Mouse (Mus musculus) hindbrain, embryonic 12.5 days (tissue): ENCODE measurements at regions not wholly inside any gene's neighbourhood (a gene's known extent, or its start where the extent isn't known, plus 50 kb on each side); places are given as distances from the start of the nearest gene placed in this dataset.
A peak's percentile ranks its signal among the peaks of the same experiment; 100 is the strongest.

Experiments
- ATAC-seq: fragments of 200-750 bp; cut with Nextera tagmentation; 2 replicates; pipeline ENCODE4 v1.8.0; 2017; ENCODE audit warnings: moderate TSS enrichment; ENCODE audit not compliant: low FRiP score
- H3K27ac ChIP-seq: fragments of 300-500 bp; sonication (generic); 2 replicates; pipeline ENCODE4 v1.5.1; 2016; ENCODE audit warnings: mild to moderate bottlenecking
- H3K27me3 ChIP-seq: fragments of 300-500 bp; sonication (generic); 2 replicates; pipeline ENCODE4 v1.6.1; 2016; ENCODE audit warnings: mild to moderate bottlenecking
- H3K36me3 ChIP-seq: fragments of 300-500 bp; sonication (generic); 2 replicates; pipeline ENCODE4 v1.6.1; 2016; ENCODE audit warnings: mild to moderate bottlenecking
- H3K4me1 ChIP-seq: fragments of 300-500 bp; sonication (generic); 2 replicates; pipeline ENCODE4 v1.6.1; 2016
- H3K4me2 ChIP-seq: fragments of 300-500 bp; sonication (generic); replicated peaks from 2 replicates; pipeline ENCODE4 v1.6.1; 2016; ENCODE audit warnings: mild to moderate bottlenecking
- H3K4me3 ChIP-seq: fragments of 300-500 bp; sonication (generic); 2 replicates; pipeline ENCODE4 v1.5.1; 2016; ENCODE audit warnings: mild to moderate bottlenecking
- H3K9ac ChIP-seq: fragments of 300-500 bp; sonication (generic); 2 replicates; pipeline ENCODE4 v1.6.1; 2016; ENCODE audit warnings: mild to moderate bottlenecking, moderate library complexity
- H3K9me3 ChIP-seq: fragments of 300-500 bp; sonication (generic); replicated peaks from 2 replicates; pipeline ENCODE4 v1.6.1; 2016; ENCODE audit warnings: mild to moderate bottlenecking
- whole genome bisulfite sequencing: fragments of 180-500 bp; shearing (Covaris S2); methylation state at CpG from one replicate; pipeline ENCODE4 v1.1.7; 2016; 5-methylcytosine and 5-hydroxymethylcytosine counted together

- H3K4me1 ChIP-seq, result no peaks in the 10 kb centered on the region
- no peaks in the 10 kb centered on the region for H3K27me3 ChIP-seq
- no peaks in the 10 kb centered on the region for H3K9me3 ChIP-seq
- no peak for ATAC-seq
- WGBS, result 92% methylated on average over 1 of the region's 1 CpGs
- no peaks in the 10 kb centered on the region for H3K36me3 ChIP-seq
- no peak overlapping the region for H3K27ac ChIP-seq
- H3K4me2 ChIP-seq, result no peak overlapping the region
- no peak overlapping the region for H3K4me3 ChIP-seq
- H3K9ac ChIP-seq, result no peak overlapping the region
Measured at GRCm38 (mm10) chr1:41551271-41551670, 745.9 kb downstream of the Tmem182 start.

GRCm38 (mm10) chr1:41555607-41556006, 750.2 kb downstream of the Tmem182 start:
- Histone ChIP-seq H3K27ac (no peak overlapping the region), H3K9ac (no peak overlapping the region), H3K27me3 (no peaks in the 10 kb centered on the region), H3K9me3 (no peaks in the 10 kb centered on the region), H3K4me3 (no peak overlapping the region), H3K36me3 (no peaks in the 10 kb centered on the region), H3K4me2 (no peak overlapping the region), H3K4me1 (no peaks in the 10 kb centered on the region)
- WGBS, result 77% methylated on average over 2 of the region's 2 CpGs
- no peak for ATAC-seq

GRCm38 (mm10) chr1:41559101-41559665, 753.8 kb downstream of the Tmem182 start:
- Histone ChIP-seq H3K9ac (no peak overlapping the region), H3K27ac (no peak overlapping the region), H3K27me3 (no peaks in the 10 kb centered on the region), H3K9me3 (no peaks in the 10 kb centered on the region), H3K4me2 (no peak overlapping the region), H3K4me1 (no peaks in the 10 kb centered on the region), H3K4me3 (no peak overlapping the region), H3K36me3 (no peaks in the 10 kb centered on the region)
- 78% methylated on average over 17 of the region's 17 CpGs for WGBS
- ATAC-seq, result no peak

- Histone ChIP-seq H3K27me3 (no peaks in the 10 kb centered on the region), H3K4me1 (no peaks in the 10 kb centered on the region), H3K36me3 (no peaks in the 10 kb centered on the region), H3K27ac (no peak overlapping the region), H3K4me2 (no peak overlapping the region), H3K4me3 (no peak overlapping the region), H3K9me3 (no peaks in the 10 kb centered on the region), H3K9ac (no peak overlapping the region)
- no peak for ATAC-seq
- 92% methylated on average over 3 of the region's 3 CpGs for WGBS
Measured at GRCm38 (mm10) chr1:41559991-41560390, 754.6 kb downstream of the Tmem182 start.

GRCm38 (mm10) chr1:41603471-41603870, 798.1 kb downstream of the Tmem182 start:
- 91% methylated on average over 5 of the region's 5 CpGs for WGBS

GRCm38 (mm10) chr1:41604996-41605747, 799.8 kb downstream of the Tmem182 start:
- no peak for ATAC-seq
- Histone ChIP-seq H3K4me3 (no peak overlapping the region), H3K4me1 (peaks cover 4% of the 10 kb centered on the region; the same call in 1 of the 2 replicates), H3K27me3 (no peaks in the 10 kb centered on the region), H3K4me2 (no peak overlapping the region), H3K36me3 (no peaks in the 10 kb centered on the region), H3K27ac (no peak overlapping the region), H3K9ac (no peak overlapping the region), H3K9me3 (no peaks in the 10 kb centered on the region)
- 69% methylated on average over 14 of the region's 14 CpGs for WGBS

More at GRCm38 (mm10) chr1:41603471-41603870, 798.1 kb downstream of the Tmem182 start:
- Histone ChIP-seq H3K27me3 (no peaks in the 10 kb centered on the region), H3K4me3 (no peak overlapping the region), H3K4me1 (peaks cover 4% of the 10 kb centered on the region; the same call in 1 of the 2 replicates), H3K9ac (no peak overlapping the region), H3K4me2 (no peak overlapping the region), H3K27ac (no peak overlapping the region), H3K36me3 (no peaks in the 10 kb centered on the region), H3K9me3 (no peaks in the 10 kb centered on the region)
- ATAC-seq, result no peak

GRCm38 (mm10) chr1:41605748-41606131, 800.3 kb downstream of the Tmem182 start:
- H3K4me1 ChIP-seq, result peaks cover 4% of the 10 kb centered on the region; the same call in 1 of the 2 replicates
- ATAC-seq, result no peak
- no peaks in the 10 kb centered on the region for H3K27me3 ChIP-seq
- H3K36me3 ChIP-seq, result no peaks in the 10 kb centered on the region
- no peak overlapping the region for H3K9ac ChIP-seq
- no peak overlapping the region for H3K27ac ChIP-seq
- H3K4me3 ChIP-seq, result no peak overlapping the region
- 40% methylated on average over 3 of the region's 3 CpGs for WGBS
- no peaks in the 10 kb centered on the region for H3K9me3 ChIP-seq
- H3K4me2 ChIP-seq, result no peak overlapping the region

GRCm38 (mm10) chr1:41610783-41611182, 805.4 kb downstream of the Tmem182 start:
- H3K4me1 ChIP-seq, result peaks cover 2% of the 10 kb centered on the region; the same call in 1 of the 2 replicates
- H3K9ac ChIP-seq, result no peak overlapping the region
- H3K9me3 ChIP-seq, result no peaks in the 10 kb centered on the region
- H3K36me3 ChIP-seq, result no peaks in the 10 kb centered on the region
- H3K27ac ChIP-seq, result no peak overlapping the region
- no peaks in the 10 kb centered on the region for H3K27me3 ChIP-seq
- H3K4me3 ChIP-seq, result no peak overlapping the region
- H3K4me2 ChIP-seq, result no peak overlapping the region
- 62% methylated on average over 8 of the region's 8 CpGs for WGBS
- 0 out of 2 replicates have a peak, but pooled peaks have one; percentile 46 for ATAC-seq

- Histone ChIP-seq H3K9ac (no peak overlapping the region), H3K27me3 (no peaks in the 10 kb centered on the region), H3K27ac (no peak overlapping the region), H3K4me2 (no peak overlapping the region), H3K9me3 (no peaks in the 10 kb centered on the region), H3K4me1 (0 out of 2 replicates have a peak, but pooled peaks cover 8% of the 10 kb centered on the region), H3K4me3 (no peak overlapping the region), H3K36me3 (no peaks in the 10 kb centered on the region)
- ATAC-seq, result peak; percentile 63; the same call in 1 of the 2 replicates
- 54% methylated on average over 9 of the region's 9 CpGs for WGBS
Measured at GRCm38 (mm10) chr1:41651804-41652203, 846.4 kb downstream of the Tmem182 start.

- H3K27ac ChIP-seq, result no peak overlapping the region
- H3K4me2 ChIP-seq, result no peak overlapping the region
- 0 out of 2 replicates have a peak, but pooled peaks cover 8% of the 10 kb centered on the region for H3K4me1 ChIP-seq
- 41% methylated on average over 3 of the region's 3 CpGs for WGBS
- H3K9ac ChIP-seq, result no peak overlapping the region
- H3K27me3 ChIP-seq, result no peaks in the 10 kb centered on the region
- no peak for ATAC-seq
- no peaks in the 10 kb centered on the region for H3K36me3 ChIP-seq
- H3K9me3 ChIP-seq, result no peaks in the 10 kb centered on the region
- H3K4me3 ChIP-seq, result no peak overlapping the region
Measured at GRCm38 (mm10) chr1:41652210-41652609, 846.8 kb downstream of the Tmem182 start.

- WGBS, result 57% methylated on average over 8 of the region's 8 CpGs
- H3K27me3 ChIP-seq, result no peaks in the 10 kb centered on the region
- H3K9me3 ChIP-seq, result no peaks in the 10 kb centered on the region
- H3K4me1 ChIP-seq, result 0 out of 2 replicates have a peak, but pooled peaks cover 8% of the 10 kb centered on the region
- no peak for ATAC-seq
- H3K4me3 ChIP-seq, result no peak overlapping the region
- H3K27ac ChIP-seq, result no peak overlapping the region
- H3K4me2 ChIP-seq, result no peak overlapping the region
- no peak overlapping the region for H3K9ac ChIP-seq
- H3K36me3 ChIP-seq, result no peaks in the 10 kb centered on the region
Measured at GRCm38 (mm10) chr1:41652646-41653427, 847.4 kb downstream of the Tmem182 start.

- Histone ChIP-seq H3K4me3 (no peak overlapping the region), H3K27me3 (no peaks in the 10 kb centered on the region), H3K36me3 (no peaks in the 10 kb centered on the region), H3K4me2 (no peak overlapping the region), H3K9me3 (no peaks in the 10 kb centered on the region), H3K4me1 (peaks cover 4% of the 10 kb centered on the region; the same call in 1 of the 2 replicates), H3K27ac (no peak overlapping the region), H3K9ac (no peak overlapping the region)
- ATAC-seq, result no peak
- 84% methylated on average over 6 of the region's 6 CpGs for WGBS
Measured at GRCm38 (mm10) chr1:41674086-41674485, 868.7 kb downstream of the Tmem182 start.
